Mouse (Mus musculus): ENCODE data around the gene Inpp4a.

The Inpp4a gene

GRCm38 (mm10) chr1:37324569-37324968, 24.9 kb downstream of the Inpp4a start:
- no peak for DNase-seq

- DNase-seq: no peak
Measured at GRCm38 (mm10) chr1:37327311-37327710, 27.6 kb downstream of the Inpp4a start.

- peak in 1 of 2 experiments; percentile 12 for DNase-seq
Measured at GRCm38 (mm10) chr1:37329132-37329531, 29.5 kb downstream of the Inpp4a start.

- DNase-seq: no peak
Measured at GRCm38 (mm10) chr1:37329831-37330230, 30.2 kb downstream of the Inpp4a start.

- DNase-seq: no peak
Measured at GRCm38 (mm10) chr1:37332756-37333155, 33.1 kb downstream of the Inpp4a start.

- DNase-seq: no peak
Measured at GRCm38 (mm10) chr1:37333741-37334440, 34.2 kb downstream of the Inpp4a start.

- no peak for DNase-seq
Measured at GRCm38 (mm10) chr1:37336022-37336421, 36.4 kb downstream of the Inpp4a start.

- DNase-seq: no peak
Measured at GRCm38 (mm10) chr1:37336794-37337193, 37.1 kb downstream of the Inpp4a start.

- DNase-seq: no peak
Measured at GRCm38 (mm10) chr1:37337273-37337672, 37.6 kb downstream of the Inpp4a start.

GRCm38 (mm10) chr1:37339144-37339543, 39.5 kb downstream of the Inpp4a start:
- DNase-seq: no peak

- DNase-seq: no peak
Measured at GRCm38 (mm10) chr1:37341347-37341746, 41.7 kb downstream of the Inpp4a start.

GRCm38 (mm10) chr1:37341914-37342313, 42.2 kb downstream of the Inpp4a start:
- DNase-seq: no peak

- DNase-seq: no peak
Measured at GRCm38 (mm10) chr1:37342524-37342923, 42.9 kb downstream of the Inpp4a start.

GRCm38 (mm10) chr1:37343265-37343664, 43.6 kb downstream of the Inpp4a start:
- no peak for DNase-seq

GRCm38 (mm10) chr1:37344223-37344916, 44.7 kb downstream of the Inpp4a start:
- no peak for DNase-seq

- DNase-seq: no peak
Measured at GRCm38 (mm10) chr1:37347361-37348080, 47.9 kb downstream of the Inpp4a start.

- DNase-seq: no peak
Measured at GRCm38 (mm10) chr1:37350886-37351651, 51.4 kb downstream of the Inpp4a start.

- no peak for DNase-seq
Measured at GRCm38 (mm10) chr1:37351961-37352360, 52.3 kb downstream of the Inpp4a start.

- DNase-seq: no peak
Measured at GRCm38 (mm10) chr1:37353456-37353855, 53.8 kb downstream of the Inpp4a start.

- no peak for DNase-seq
Measured at GRCm38 (mm10) chr1:37355492-37355891, 55.8 kb downstream of the Inpp4a start.

GRCm38 (mm10) chr1:37356305-37356704, 56.6 kb downstream of the Inpp4a start:
- no peak for DNase-seq

- DNase-seq: no peak
Measured at GRCm38 (mm10) chr1:37357173-37357572, 57.5 kb downstream of the Inpp4a start.

- DNase-seq: no peak
Measured at GRCm38 (mm10) chr1:37358621-37359020, 59.0 kb downstream of the Inpp4a start.

Data from B cell, adult 2 months (primary cell).